Mouse (Mus musculus) left cerebral cortex, postnatal 10 days (tissue): ENCODE measurements around the gene Itga6. TPM values are rescaled to one million over a fixed set of nuclear protein-coding genes. Genes with fewer than 3 reads are reported as not detected.
"Not testable (repeated sequence)": the region's sequence is repeated elsewhere in the genome, so short reads cannot be mapped to it uniquely, and the experiment has no call there.

Experiments
- DNase-seq, 2 experiments: peaks; one replicate each; pipeline ENCODE4 v3.0.0; 2021 to 2022; ENCODE audit warnings: low spot score in 2 of 2, mixed read lengths in 1 of 2; ENCODE audit errors: extremely low spot score in 1 of 2
- intact Hi-C: fragments of 180-260 bp; cut with DNase I; formaldehyde crosslinking; loops from one replicate; pipeline ENCODE4 v1.15.1; 2025
- total RNA-seq, 2 experiments: library from RNA; stranded (reverse); gene quantifications; 2 replicates each; pipeline ENCODE4 v1.2.3; 2021

Itga6 gene
- total RNA-seq, 2 experiments from 2014 or later = 23.2 to 29.1 TPM

DNA sequence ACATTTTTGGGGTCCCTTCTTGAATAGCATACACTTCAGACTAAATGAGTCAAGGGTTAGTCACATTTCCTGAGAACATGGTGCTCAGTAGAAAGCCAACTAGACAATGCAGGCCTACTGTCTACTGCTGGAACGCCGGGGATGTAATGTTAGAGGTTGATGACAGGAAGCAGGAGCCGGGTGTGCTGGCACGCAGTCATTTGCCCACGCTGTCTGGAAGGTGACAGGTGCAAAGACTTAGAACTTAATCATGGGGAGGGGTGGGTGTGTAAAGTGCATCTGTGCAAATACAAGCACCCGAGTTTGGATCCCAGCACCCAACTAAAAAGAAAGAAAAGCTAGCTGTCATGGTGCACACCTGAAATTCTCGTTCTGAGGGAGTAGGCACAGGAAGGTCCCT, 159.7 kb downstream of the Itga6 start:
- intact Hi-C loops = no loop called here

DNA sequence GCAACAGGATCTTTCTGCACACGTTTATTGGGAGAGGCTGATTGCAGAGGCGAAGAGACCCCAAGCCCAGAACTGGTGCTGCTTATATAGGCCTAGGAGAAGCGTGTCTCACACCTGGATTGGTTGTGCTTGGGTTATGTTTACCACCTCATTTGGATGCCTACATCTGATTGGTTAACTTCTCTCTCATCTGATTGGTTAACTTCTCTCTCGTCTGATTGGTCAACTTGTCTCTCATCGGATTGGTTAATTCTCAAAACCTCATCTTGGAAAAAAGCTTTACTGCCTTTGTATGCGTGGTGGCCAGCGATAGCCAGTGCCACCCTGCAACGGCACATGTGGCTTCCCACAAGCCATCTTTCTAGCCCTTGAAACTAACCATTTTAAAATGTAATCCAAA, 160.9 kb downstream of the Itga6 start:
- DNase-seq, intact Hi-C loops: not testable (repeated sequence)

More for the DNA sequence above, 159.7 kb downstream of the Itga6 start:
- no peak for DNase-seq

Other genes starting within 250 kb of the Itga6 start
- gene Dlx1, start 217.5 kb upstream of the Itga6 start, total RNA-seq = 10 to 100 TPM; 22.7 to 28.3 TPM
- gene Dlx2, start 198.9 kb upstream of the Itga6 start, total RNA-seq = 1 to 10 TPM; 8.2 to 8.7 TPM
- gene Pdk1, start 127.6 kb downstream of the Itga6 start, total RNA-seq = 10 to 100 TPM; 31.8 to 34.8 TPM
- gene Rapgef4, start 235.6 kb downstream of the Itga6 start, total RNA-seq = 100 to 1,000 TPM; 166 to 168 TPM